Mouse (Mus musculus) ES-E14 (cell line): Measurements from ENCODE around the gene Pcnx2. TPM values are rescaled to one million over a fixed set of nuclear protein-coding genes. Genes with fewer than 3 reads are reported as not detected.

Source experiments
- DNase-seq: peaks from one replicate; pipeline ENCODE4 v3.0.0-alpha.2; 2013; ENCODE audit warnings: low read depth, low spot score
- H3K27ac ChIP-seq: 2 replicates; pipeline ENCODE4 v1.5.1; 2012; ENCODE audit warnings: low read depth, mild to moderate bottlenecking, low read length, moderate library complexity, mixed read lengths; ENCODE audit not compliant: poor library complexity, insufficient read depth, severe bottlenecking
- H3K36me3 ChIP-seq: 2 replicates; pipeline ENCODE4 v1.6.1; 2012; ENCODE audit warnings: mild to moderate bottlenecking, low read length, moderate library complexity, mixed read lengths; ENCODE audit not compliant: control insufficient read depth, poor library complexity, insufficient read depth, severe bottlenecking
- H3K4me1 ChIP-seq, 2 experiments: fragments of 150-350 bp in 1 of 2; sonication (generic) in 1 of 2; 2 replicates each; pipeline ENCODE4 v1.6.1; 2012; ENCODE audit warnings: low read length in 2 of 2, mild to moderate bottlenecking in 1 of 2, mixed read lengths in 1 of 2; ENCODE audit not compliant: control insufficient read depth in 2 of 2, insufficient read depth in 2 of 2, poor library complexity in 1 of 2
- H3K4me3 ChIP-seq, 2 experiments: fragments of 150-350 bp in 1 of 2; sonication (generic) in 1 of 2; 2 replicates each; pipeline ENCODE4 v1.5.1; 2012; ENCODE audit warnings: low read length in 2 of 2, low read depth in 1 of 2, mild to moderate bottlenecking in 1 of 2, mixed read lengths in 1 of 2; ENCODE audit not compliant: insufficient read depth in 1 of 2, poor library complexity in 1 of 2, severe bottlenecking in 1 of 2
- H3K9ac ChIP-seq: 2 replicates; pipeline ENCODE4 v1.6.1; 2012; ENCODE audit warnings: low read depth, mild to moderate bottlenecking, low read length, mixed read lengths; ENCODE audit not compliant: poor library complexity, insufficient read depth, severe bottlenecking
- H3K9me3 ChIP-seq: fragments of 150-350 bp; sonication (generic); 2 replicates; pipeline ENCODE4 v1.6.1; 2012; ENCODE audit warnings: low read depth, mild to moderate bottlenecking, low read length; ENCODE audit not compliant: control insufficient read depth, insufficient read depth
- CHD2 ChIP-seq: IDR thresholded peaks from 2 replicates; pipeline ENCODE4 v1.6.1; 2014; ENCODE audit warnings: mild to moderate bottlenecking, low read depth, low read length, inconsistent platforms
- HCFC1 ChIP-seq: IDR thresholded peaks from 2 replicates; pipeline ENCODE4 v1.6.1; 2012; ENCODE audit warnings: low read length, inconsistent platforms, borderline replicate concordance; ENCODE audit not compliant: insufficient read depth
- MAFK ChIP-seq: IDR thresholded peaks from 2 replicates; pipeline ENCODE4 v1.6.1; 2014; ENCODE audit warnings: mild to moderate bottlenecking, low read depth, low read length, inconsistent platforms; ENCODE audit not compliant: insufficient read depth
- ZC3H11A ChIP-seq: IDR thresholded peaks from 2 replicates; pipeline ENCODE4 v1.6.1; 2012; ENCODE audit warnings: low read depth, mild to moderate bottlenecking, inconsistent platforms, low read length, borderline replicate concordance
- ZNF384 ChIP-seq: IDR thresholded peaks from 2 replicates; pipeline ENCODE4 v1.6.1; 2012; ENCODE audit warnings: low read depth, low read length, inconsistent platforms
- in situ Hi-C, 2 experiments: fragments of 600-800 bp; cut with MboI; formaldehyde crosslinking; loops; one replicate each; pipeline ENCODE4 v1.15.1; 2025; ENCODE audit warnings: low sequenced_read_pairs in 2 of 2, inconsistent platforms in 1 of 2; ENCODE audit not compliant: unreplicated experiment in 2 of 2
- total RNA-seq: library from RNA; depleted of rRNA; stranded (reverse); fragments of 300-350 nt; gene quantifications from 2 replicates; pipeline ENCODE4 v1.2.3, GENCODE M21; 2012

Gene Pcnx2
- total RNA-seq, 1 experiment: 2.0 TPM

DNA sequence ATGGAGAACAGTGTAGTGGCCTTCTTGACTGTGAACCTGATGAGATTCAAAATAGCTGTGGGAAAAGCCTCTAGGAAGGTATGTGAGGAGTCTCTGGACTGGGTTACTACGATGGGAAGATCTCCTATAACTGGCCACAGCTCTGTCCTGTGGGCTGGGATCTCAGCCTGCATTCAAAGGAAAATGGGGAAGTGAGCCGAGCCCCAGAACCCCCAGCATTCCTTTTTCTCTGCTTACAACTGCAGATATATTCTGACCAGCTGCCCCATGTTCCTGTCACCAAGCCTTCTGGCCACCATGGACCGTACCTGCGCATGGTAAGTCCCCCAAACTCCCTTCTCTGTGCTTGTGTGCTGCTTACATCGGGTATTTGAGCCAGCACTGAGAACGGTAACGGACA lies 168.4 kb downstream of the Pcnx2 start, which contains the start of gene Ntpcr:
Gene Ntpcr, plus strand, starts transcription at position 218 of the 400 bp plus-strand sequence.
- no peak for DNase-seq
- peaks cover 0 to 21% of the 10 kb centered on the region in 2 experiments; a peak in 2 of 4 replicates for H3K4me1 ChIP-seq
- H3K9ac ChIP-seq: no peak within 1 kb of the TSS
- no peak within 1 kb of the TSS for H3K4me3 ChIP-seq
- H3K27ac ChIP-seq: no peak within 1 kb of the TSS
- in situ Hi-C loops: no loop called here
- H3K36me3 ChIP-seq: no peaks in the 10 kb centered on the region
- H3K9me3 ChIP-seq: no peaks in the 10 kb centered on the region
- TF ChIP-seq ZC3H11A (no peak), ZNF384 (no peak), CHD2 (no peak), HCFC1 (no peak), MAFK (no peak)

GRCm38 (mm10) chr8:125727797-125728196 lies 170.3 kb downstream of the Pcnx2 start:
- DNase-seq: no peak
- Histone ChIP-seq H3K4me1 (peaks cover 0 to 22% of the 10 kb centered on the region in 2 experiments; a peak in 2 of 4 replicates), H3K36me3 (no peaks in the 10 kb centered on the region), H3K4me3 (no peak overlapping the region), H3K27ac (no peak overlapping the region), H3K9ac (no peak overlapping the region), H3K9me3 (no peaks in the 10 kb centered on the region)
- TF ChIP-seq CHD2 (no peak), MAFK (no peak)
- in situ Hi-C loops: no loop called here

- H3K9ac ChIP-seq: no peak overlapping the region
- DNase-seq: no peak
- no peak overlapping the region for H3K27ac ChIP-seq
- no peaks in the 10 kb centered on the region for H3K9me3 ChIP-seq
- TF ChIP-seq CHD2: no peak
- no peak for TF ChIP-seq MAFK
- TF ChIP-seq ZC3H11A: no peak
- TF ChIP-seq ZNF384: no peak
- no peak for TF ChIP-seq HCFC1
- H3K4me3 ChIP-seq: no peak overlapping the region
- H3K4me1 ChIP-seq: peaks cover 0 to 22% of the 10 kb centered on the region in 2 experiments; a peak in 2 of 4 replicates
- no peaks in the 10 kb centered on the region for H3K36me3 ChIP-seq
- in situ Hi-C loops: no loop called here
These were observed 171.1 kb downstream of the Pcnx2 start for GRCm38 (mm10) chr8:125726986-125727385.

- no peak overlapping the region for H3K9ac ChIP-seq
- no peaks in the 10 kb centered on the region for H3K9me3 ChIP-seq
- no peak overlapping the region for H3K4me3 ChIP-seq
- TF ChIP-seq CHD2 (no peak), ZNF384 (no peak), ZC3H11A (no peak)
- DNase-seq: no peak
- in situ Hi-C loops: no loop called here
- H3K27ac ChIP-seq: no peak overlapping the region
- peaks cover 0 to 22% of the 10 kb centered on the region in 2 experiments; a peak in 2 of 4 replicates for H3K4me1 ChIP-seq
- H3K36me3 ChIP-seq: no peaks in the 10 kb centered on the region
These were observed 172.0 kb downstream of the Pcnx2 start for GRCm38 (mm10) chr8:125726143-125726542.

- H3K4me1 ChIP-seq: peaks cover 0 to 22% of the 10 kb centered on the region in 2 experiments; a peak in 2 of 4 replicates
- H3K9me3 ChIP-seq: no peaks in the 10 kb centered on the region
- no peak overlapping the region for H3K4me3 ChIP-seq
- H3K36me3 ChIP-seq: no peaks in the 10 kb centered on the region
- no peak for DNase-seq
- H3K27ac ChIP-seq: no peak overlapping the region
- H3K9ac ChIP-seq: no peak overlapping the region
- TF ChIP-seq HCFC1 (no peak), MAFK (no peak), ZC3H11A (no peak), ZNF384 (no peak), CHD2 (no peak)
- in situ Hi-C loops: no loop called here
These were observed 172.9 kb downstream of the Pcnx2 start for GRCm38 (mm10) chr8:125725037-125725820.
